Mouse (Mus musculus): ENCODE measurements around the gene Dnah12. TPM values are rescaled to one million over a fixed set of nuclear protein-coding genes. Genes with fewer than 3 reads are reported as not detected.
"Not testable (repeated sequence)": the region's sequence is repeated elsewhere in the genome, so short reads cannot be mapped to it uniquely, and the experiment has no call there.

Gene Dnah12
- total RNA-seq, 2 experiments from 2014 or later, result 0.80 to 1.8 TPM

GRCm38 (mm10) chr14:26705246-26705645 is 12.2 kb downstream of the Dnah12 start:
- DNase-seq (ENCODE audit: low spot score in 2 of 2), result not testable (repeated sequence)

GRCm38 (mm10) chr14:26719696-26720095 is 26.6 kb downstream of the Dnah12 start:
- not testable (repeated sequence) for DNase-seq (ENCODE audit: low spot score in 2 of 2)

GRCm38 (mm10) chr14:26724898-26725297 is 31.8 kb downstream of the Dnah12 start:
- DNase-seq (ENCODE audit: low spot score in 2 of 2), result no peak

GRCm38 (mm10) chr14:26758566-26758965 is 65.5 kb downstream of the Dnah12 start:
- no peak for DNase-seq (ENCODE audit: low spot score in 2 of 2)

GRCm38 (mm10) chr14:26764827-26765226 is 71.8 kb downstream of the Dnah12 start:
- no peak for DNase-seq (ENCODE audit: low spot score in 2 of 2)

- no peak for DNase-seq (ENCODE audit: low spot score in 2 of 2)
Measured at GRCm38 (mm10) chr14:26768195-26768594, 75.1 kb downstream of the Dnah12 start.

GRCm38 (mm10) chr14:26773536-26773935 is 80.5 kb downstream of the Dnah12 start:
- DNase-seq (ENCODE audit: low spot score in 2 of 2), result no peak

- DNase-seq (ENCODE audit: low spot score in 2 of 2), result no peak
Measured at GRCm38 (mm10) chr14:26783731-26784130, 90.7 kb downstream of the Dnah12 start.

GRCm38 (mm10) chr14:26785695-26786094 is 92.6 kb downstream of the Dnah12 start:
- DNase-seq (ENCODE audit: low spot score in 2 of 2), result peak in 1 of 2 experiments; percentile 21

- no peak for DNase-seq (ENCODE audit: low spot score in 2 of 2)
Measured at GRCm38 (mm10) chr14:26794431-26794830, 101.4 kb downstream of the Dnah12 start.

GRCm38 (mm10) chr14:26798330-26798729 is 105.3 kb downstream of the Dnah12 start:
- DNase-seq (ENCODE audit: low spot score in 2 of 2), result no peak

GRCm38 (mm10) chr14:26799286-26799685 is 106.2 kb downstream of the Dnah12 start:
- DNase-seq (ENCODE audit: low spot score in 2 of 2), result no peak

GRCm38 (mm10) chr14:26805500-26805899 is 112.4 kb downstream of the Dnah12 start:
- no peak for DNase-seq (ENCODE audit: low spot score in 2 of 2)

GRCm38 (mm10) chr14:26812734-26813133 is 119.7 kb downstream of the Dnah12 start:
- no peak for DNase-seq (ENCODE audit: low spot score in 2 of 2)

GRCm38 (mm10) chr14:26813871-26814270 is 120.8 kb downstream of the Dnah12 start:
- no peak for DNase-seq (ENCODE audit: low spot score in 2 of 2)

GRCm38 (mm10) chr14:26814908-26815307 is 121.8 kb downstream of the Dnah12 start:
- DNase-seq (ENCODE audit: low spot score in 2 of 2), result no peak

- no peak for DNase-seq (ENCODE audit: low spot score in 2 of 2)
Measured at GRCm38 (mm10) chr14:26816785-26817184, 123.7 kb downstream of the Dnah12 start.

GRCm38 (mm10) chr14:26826020-26826419 is 132.9 kb downstream of the Dnah12 start:
- DNase-seq (ENCODE audit: low spot score in 2 of 2), result no peak

- no peak for DNase-seq (ENCODE audit: low spot score in 2 of 2)
Measured at GRCm38 (mm10) chr14:26853053-26853452, 160.0 kb downstream of the Dnah12 start.

- DNase-seq (ENCODE audit: low spot score in 2 of 2), result no peak
Measured at GRCm38 (mm10) chr14:26854066-26854465, 161.0 kb downstream of the Dnah12 start.

- DNase-seq (ENCODE audit: low spot score in 2 of 2), result no peak
Measured at GRCm38 (mm10) chr14:26858364-26858763, 165.3 kb downstream of the Dnah12 start.

- DNase-seq (ENCODE audit: low spot score in 2 of 2), result no peak
Measured at GRCm38 (mm10) chr14:26859024-26859423, 165.9 kb downstream of the Dnah12 start.

GRCm38 (mm10) chr14:26867356-26867755 is 174.3 kb downstream of the Dnah12 start:
- DNase-seq (ENCODE audit: low spot score in 2 of 2), result no peak

- DNase-seq (ENCODE audit: low spot score in 2 of 2), result no peak
Measured at GRCm38 (mm10) chr14:26868299-26868698, 175.2 kb downstream of the Dnah12 start.
